Mouse (Mus musculus): ENCODE measurements around the gene Atp6v1g1.

The Atp6v1g1 gene

DNA sequence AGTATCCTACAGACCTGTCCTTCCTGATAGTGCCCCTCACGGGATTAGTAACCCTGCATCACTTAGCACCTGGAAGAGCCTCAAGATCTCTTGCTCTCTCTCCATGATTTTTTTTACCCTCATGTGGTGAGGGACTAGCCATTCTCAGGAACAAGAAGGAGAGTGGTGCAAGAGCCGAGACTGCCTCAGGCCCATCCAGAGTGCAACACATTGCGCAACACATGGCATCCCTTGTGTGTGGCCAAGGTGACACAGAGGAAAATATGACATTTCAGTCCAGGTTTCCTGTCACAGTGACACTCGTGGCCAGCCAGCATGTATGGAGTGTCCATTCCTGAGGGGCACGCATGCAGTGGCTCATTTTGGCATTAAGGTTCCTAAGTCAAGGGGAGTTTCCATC lies 28.0 kb downstream of the Atp6v1g1 start:
- in situ Hi-C loops (cut with MboI; ENCODE audit: low sequenced_read_pairs), result no loop called here

DNA sequence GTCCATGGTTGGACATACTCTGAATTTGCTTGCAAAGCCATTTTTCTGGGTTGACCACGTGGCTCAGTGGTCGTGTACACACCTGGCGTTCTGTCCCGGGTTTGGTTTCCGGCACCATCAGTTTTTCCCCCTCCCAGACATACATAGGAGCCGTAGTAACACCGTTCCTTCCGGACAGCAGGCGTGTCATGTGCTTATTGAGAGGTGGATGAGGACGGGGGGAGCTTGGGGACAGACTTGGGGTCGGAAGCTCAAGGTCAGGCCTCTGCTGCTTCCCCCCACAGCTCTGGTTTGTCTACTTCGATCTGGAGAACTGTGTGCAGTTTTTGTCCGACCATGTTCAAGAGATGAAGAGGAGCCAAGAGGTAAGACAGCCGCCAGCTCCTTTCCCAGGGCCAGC lies 35.1 kb downstream of the Atp6v1g1 start:
- in situ Hi-C loops (cut with MboI; ENCODE audit: low sequenced_read_pairs), result no loop called here

GRCm38 (mm10) chr4:63580078-63580477 lies 35.5 kb downstream of the Atp6v1g1 start:
- in situ Hi-C loops (cut with MboI; ENCODE audit: low sequenced_read_pairs), result no loop called here

DNA sequence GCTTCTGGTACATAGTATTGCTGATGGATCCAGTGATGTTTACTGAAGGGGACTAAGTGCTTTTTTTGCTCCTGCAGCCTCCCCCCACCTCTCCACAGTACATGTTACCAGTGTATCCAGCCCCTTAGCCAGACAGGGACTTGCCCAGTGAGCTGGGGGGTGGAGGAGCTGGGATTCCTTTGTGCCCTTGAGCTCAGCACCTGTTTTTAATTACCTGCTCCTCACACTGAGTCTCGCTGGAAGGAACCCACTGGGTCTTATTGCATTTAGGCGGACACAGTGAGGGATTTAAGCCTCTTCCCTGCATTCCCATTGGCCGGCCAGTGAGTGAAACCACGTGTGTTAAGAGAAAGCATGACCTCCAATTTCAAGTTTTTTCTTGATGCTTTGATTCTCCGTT lies 38.0 kb downstream of the Atp6v1g1 start:
- in situ Hi-C loops (cut with MboI; ENCODE audit: low sequenced_read_pairs), result no loop called here

- in situ Hi-C loops (cut with MboI; ENCODE audit: low sequenced_read_pairs), result no loop called here
Measured at GRCm38 (mm10) chr4:63585216-63585615, 40.6 kb downstream of the Atp6v1g1 start.

DNA sequence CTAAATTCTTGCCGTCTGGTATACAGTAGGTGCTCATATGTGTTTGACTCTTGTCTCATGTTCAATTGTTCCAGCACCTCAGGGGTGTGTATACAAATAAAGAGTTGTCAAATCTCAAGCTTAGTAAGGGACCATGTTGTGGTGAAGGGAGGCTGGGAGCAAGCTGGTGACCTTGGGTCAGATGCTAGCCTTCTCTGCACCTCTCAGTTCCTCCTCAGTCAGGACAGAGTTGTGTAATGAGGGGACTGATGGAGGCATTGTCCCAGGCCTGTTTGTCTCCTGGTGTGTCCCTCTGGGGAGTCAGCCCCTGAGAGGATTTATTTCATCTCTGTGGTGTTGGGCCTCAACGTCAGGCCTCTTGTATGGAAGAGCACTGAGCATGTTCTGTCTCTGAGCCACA lies 41.7 kb downstream of the Atp6v1g1 start:
- in situ Hi-C loops (cut with MboI; ENCODE audit: low sequenced_read_pairs), result no loop called here

- in situ Hi-C loops (cut with MboI; ENCODE audit: low sequenced_read_pairs), result no loop called here
Measured at GRCm38 (mm10) chr4:63589987-63590386, 45.4 kb downstream of the Atp6v1g1 start.

DNA sequence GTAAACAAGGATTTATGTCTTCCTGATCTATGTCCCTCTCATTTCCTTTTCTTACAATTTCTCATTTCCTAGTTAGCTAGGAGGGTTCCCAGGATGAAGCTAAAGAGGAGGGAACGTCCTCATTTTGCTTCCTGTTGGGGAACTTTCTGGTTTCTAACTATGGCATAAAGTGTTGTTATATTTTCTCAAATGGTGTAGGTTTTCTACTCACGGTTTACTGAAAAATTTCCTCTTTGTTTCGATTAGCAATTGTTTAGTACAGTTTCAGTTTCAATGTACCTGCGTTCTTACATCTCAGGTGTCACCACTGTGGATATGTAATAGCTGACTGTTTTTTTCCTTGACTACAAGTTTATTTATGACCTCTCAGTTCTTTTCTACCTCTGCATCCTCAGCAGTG lies 46.0 kb downstream of the Atp6v1g1 start:
- in situ Hi-C loops (cut with MboI; ENCODE audit: low sequenced_read_pairs), result no loop called here

DNA sequence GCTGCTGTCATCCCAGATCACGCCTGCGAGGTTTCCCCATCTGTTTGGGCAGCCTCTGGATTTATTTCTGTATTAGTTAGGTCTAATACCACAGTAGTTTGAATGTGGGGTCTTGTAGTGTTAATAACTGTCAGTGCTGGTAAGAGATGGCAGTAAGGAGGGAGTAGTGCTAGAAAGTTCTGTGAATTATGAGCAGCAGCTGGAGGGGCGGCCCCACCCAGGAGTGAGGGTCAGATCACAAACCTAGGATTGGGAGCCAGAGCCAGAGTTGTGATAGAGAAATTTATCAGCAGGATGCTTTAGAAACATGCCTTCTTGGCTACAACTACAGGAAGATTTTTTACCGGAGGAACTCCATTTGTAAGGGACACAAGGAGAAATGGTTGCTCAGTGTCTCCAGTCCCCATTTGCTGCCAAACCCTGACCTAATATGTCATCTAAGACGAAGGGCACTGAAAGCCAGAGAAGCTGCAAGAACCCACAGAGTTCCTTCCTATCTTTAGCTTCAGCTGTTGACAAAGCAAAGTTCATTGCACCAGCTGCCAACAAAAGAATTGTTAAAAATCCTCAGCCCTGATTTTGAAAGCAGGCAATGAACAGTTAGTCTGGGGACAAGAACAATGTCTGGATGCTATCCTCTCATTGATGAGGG lies 50.0 kb downstream of the Atp6v1g1 start:
- in situ Hi-C loops (cut with MboI; ENCODE audit: low sequenced_read_pairs), result no loop called here

- in situ Hi-C loops (cut with MboI; ENCODE audit: low sequenced_read_pairs), result no loop called here
Measured at GRCm38 (mm10) chr4:63595259-63595658, 50.7 kb downstream of the Atp6v1g1 start.

DNA sequence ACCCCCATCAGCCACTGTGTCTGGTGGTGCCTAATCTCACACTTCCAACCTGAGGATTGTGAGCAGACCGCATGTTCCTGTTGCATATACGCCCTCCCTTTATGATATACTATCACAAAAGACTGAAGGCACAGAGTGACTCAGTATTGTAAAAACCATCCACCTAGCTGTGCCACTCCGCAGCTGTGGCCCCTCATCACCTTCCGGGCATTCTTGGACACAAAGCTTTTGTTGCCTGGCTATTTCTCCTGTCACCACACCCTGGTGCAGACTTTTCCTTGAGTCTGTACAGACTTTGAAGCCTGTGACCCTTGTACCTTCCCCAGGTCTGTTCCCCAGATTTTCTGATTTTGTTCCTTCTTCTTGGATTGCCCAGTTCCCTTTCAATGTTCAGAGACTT lies 51.4 kb downstream of the Atp6v1g1 start:
- in situ Hi-C loops (cut with MboI; ENCODE audit: low sequenced_read_pairs), result no loop called here
